Mouse (Mus musculus): ENCODE measurements around the gene Stpg4. TPM values are rescaled to one million over a fixed set of nuclear protein-coding genes. Genes with fewer than 3 reads are reported as not detected.

The Stpg4 gene
- total RNA-seq, 2 experiments from 2014 or later: not detected

GRCm38 (mm10) chr17:87351241-87352105 lies 76.1 kb downstream of the Stpg4 start:
- no peak for DNase-seq (ENCODE audit: low spot score in 2 of 2)

- no peak for DNase-seq (ENCODE audit: low spot score in 2 of 2)
Measured at GRCm38 (mm10) chr17:87350471-87351240, 76.9 kb downstream of the Stpg4 start.

GRCm38 (mm10) chr17:87349575-87349974 lies 78.0 kb downstream of the Stpg4 start:
- no peak for DNase-seq (ENCODE audit: low spot score in 2 of 2)

GRCm38 (mm10) chr17:87349069-87349468 lies 78.5 kb downstream of the Stpg4 start:
- no peak for DNase-seq (ENCODE audit: low spot score in 2 of 2)

GRCm38 (mm10) chr17:87348353-87348752 lies 79.2 kb downstream of the Stpg4 start:
- no peak for DNase-seq (ENCODE audit: low spot score in 2 of 2)

GRCm38 (mm10) chr17:87345252-87345593 lies 82.3 kb downstream of the Stpg4 start:
- DNase-seq (ENCODE audit: low spot score in 2 of 2): no peak

GRCm38 (mm10) chr17:87344441-87345251 lies 82.9 kb downstream of the Stpg4 start:
- no peak for DNase-seq (ENCODE audit: low spot score in 2 of 2)

GRCm38 (mm10) chr17:87343060-87343703 lies 84.4 kb downstream of the Stpg4 start:
- no peak for DNase-seq (ENCODE audit: low spot score in 2 of 2)

Other genes with a start within 250 kb of the Stpg4 start
- gene Mcfd2, start 161.8 kb downstream of the Stpg4 start, total RNA-seq (2021): 100 to 1,000 TPM; 190 to 305 TPM
- gene Ttc7, start 144.9 kb downstream of the Stpg4 start, total RNA-seq (2021): 10 to 100 TPM; 15.2 to 16.0 TPM
- gene Calm2, start 19.2 kb upstream of the Stpg4 start, total RNA-seq (2021): 100 to 1,000 TPM; 343 to 481 TPM
- gene Epcam, start 208.2 kb upstream of the Stpg4 start, total RNA-seq (2021): not detected
- gene Msh2, start 244.6 kb upstream of the Stpg4 start, total RNA-seq (2021): 10 to 100 TPM; 11.6 to 13.8 TPM

Data from adrenal gland, adult 18-20 months (tissue).